Mouse (Mus musculus) mouse embryonic stem cell (cell line): ENCODE results near the gene Pdcd2l.

Experiments
- in situ Hi-C, 2 experiments: fragments of 300-500 bp; cut with MboI; formaldehyde crosslinking; loops; 1 replicate in 1 of 2; 3 replicates in 1 of 2; pipeline ENCODE4 v1.14.3; 2019 to 2020; ENCODE audit warnings: low sequenced_read_pairs in 2 of 2, low pct_unique_long_range_greater_than_20kb in 1 of 2, mixed read lengths in 1 of 2; ENCODE audit not compliant: unreplicated experiment in 1 of 2

Gene Pdcd2l

GRCm38 (mm10) chr7:34167766-34168469 is 28.5 kb downstream of the Pdcd2l start:
- in situ Hi-C loops, result no loop called here

GRCm38 (mm10) chr7:34166850-34167249 is 29.6 kb downstream of the Pdcd2l start:
- in situ Hi-C loops, result no loop called here

- in situ Hi-C loops, result no loop called here
Observed at GRCm38 (mm10) chr7:34165999-34166398, 30.5 kb downstream of the Pdcd2l start.

- in situ Hi-C loops, result no loop called here
Observed at GRCm38 (mm10) chr7:34164671-34165070, 31.8 kb downstream of the Pdcd2l start.

GRCm38 (mm10) chr7:34159167-34159566 is 37.3 kb downstream of the Pdcd2l start:
- in situ Hi-C loops, result loop anchor here (5.0 to 10.0 kb wide), 3 partner anchors 53 to 206 kb away; no protein-coding TSS in a partner anchor

- in situ Hi-C loops, result loop anchor here (5.0 to 10.0 kb wide), 3 partner anchors 54 to 207 kb away; no protein-coding TSS in a partner anchor
Observed at GRCm38 (mm10) chr7:34157994-34158393, 38.5 kb downstream of the Pdcd2l start.

- in situ Hi-C loops, result no loop called here
Observed at GRCm38 (mm10) chr7:34147193-34147592, 49.3 kb downstream of the Pdcd2l start.

GRCm38 (mm10) chr7:34141123-34141522 is 55.3 kb downstream of the Pdcd2l start:
- in situ Hi-C loops, result no loop called here

- in situ Hi-C loops, result no loop called here
Observed at GRCm38 (mm10) chr7:34139493-34139892, 57.0 kb downstream of the Pdcd2l start.
